Mouse (Mus musculus): Measurements from ENCODE around the gene Tmem260. TPM values are rescaled to one million over a fixed set of nuclear protein-coding genes. Genes with fewer than 3 reads are reported as not detected.

The Tmem260 gene
- polyA plus RNA-seq, 1 experiment from 2014 or later, result 12.5 TPM

- Histone ChIP-seq H3K27ac (ENCODE audit: low read length) (no peak overlapping the region), H3K36me3 (ENCODE audit: control insufficient read depth, insufficient read depth) (peaks cover 3% of the 10 kb centered on the region; the same call in 1 of the 2 replicates), H3K4me2 (ENCODE audit: low read depth, low read length) (no peak overlapping the region), H3K9me3 (replicated peaks; ENCODE audit: control insufficient read depth, low read length) (no peaks in the 10 kb centered on the region), H3K4me1 (ENCODE audit: control insufficient read depth, insufficient read depth, low read length) (no peaks in the 10 kb centered on the region), H3K27me3 (ENCODE audit: control insufficient read depth, insufficient read depth, low read length) (no peaks in the 10 kb centered on the region), H3K4me3 (ENCODE audit: low read length) (no peak overlapping the region), H3K9ac (ENCODE audit: low read length) (no peak overlapping the region)
- 73% methylated on average over 8 of the region's 8 CpGs for WGBS
- ATAC-seq (replicated peaks; ENCODE audit: extremely low read depth, insufficient read depth, low FRiP score), result no peak
Measured at GRCm38 (mm10) chr14:48515538-48515937, 69.6 kb downstream of the Tmem260 start.

GRCm38 (mm10) chr14:48523361-48523760 is 77.4 kb downstream of the Tmem260 start:
- no peaks in the 10 kb centered on the region for H3K9me3 ChIP-seq (replicated peaks; ENCODE audit: control insufficient read depth, low read length)
- no peak overlapping the region for H3K27ac ChIP-seq (ENCODE audit: low read length)
- H3K4me1 ChIP-seq (ENCODE audit: control insufficient read depth, insufficient read depth, low read length), result no peaks in the 10 kb centered on the region
- peaks cover 2% of the 10 kb centered on the region; the same call in 1 of the 2 replicates for H3K27me3 ChIP-seq (ENCODE audit: control insufficient read depth, insufficient read depth, low read length)
- H3K4me3 ChIP-seq (ENCODE audit: low read length), result no peak overlapping the region
- no peak overlapping the region for H3K4me2 ChIP-seq (ENCODE audit: low read depth, low read length)
- 47% methylated on average over 1 of the region's 1 CpGs for WGBS
- H3K36me3 ChIP-seq (ENCODE audit: control insufficient read depth, insufficient read depth), result no peaks in the 10 kb centered on the region
- no peak for ATAC-seq (replicated peaks; ENCODE audit: extremely low read depth, insufficient read depth, low FRiP score)
- no peak overlapping the region for H3K9ac ChIP-seq (ENCODE audit: low read length)

- Histone ChIP-seq H3K27me3 (ENCODE audit: control insufficient read depth, insufficient read depth, low read length) (peaks cover 2% of the 10 kb centered on the region; the same call in 1 of the 2 replicates), H3K9me3 (replicated peaks; ENCODE audit: control insufficient read depth, low read length) (no peaks in the 10 kb centered on the region), H3K4me2 (ENCODE audit: low read depth, low read length) (no peak overlapping the region), H3K36me3 (ENCODE audit: control insufficient read depth, insufficient read depth) (no peaks in the 10 kb centered on the region), H3K4me1 (ENCODE audit: control insufficient read depth, insufficient read depth, low read length) (no peaks in the 10 kb centered on the region), H3K4me3 (ENCODE audit: low read length) (no peak overlapping the region), H3K9ac (ENCODE audit: low read length) (no peak overlapping the region), H3K27ac (ENCODE audit: low read length) (no peak overlapping the region)
- ATAC-seq (replicated peaks; ENCODE audit: extremely low read depth, insufficient read depth, low FRiP score), result no peak
- WGBS, result 47% methylated on average over 9 of the region's 9 CpGs
Measured at GRCm38 (mm10) chr14:48524135-48524534, 78.2 kb downstream of the Tmem260 start.

GRCm38 (mm10) chr14:48525055-48525454 is 79.1 kb downstream of the Tmem260 start:
- 51% methylated on average over 6 of the region's 6 CpGs for WGBS
- Histone ChIP-seq H3K4me1 (ENCODE audit: control insufficient read depth, insufficient read depth, low read length) (no peaks in the 10 kb centered on the region), H3K4me2 (ENCODE audit: low read depth, low read length) (no peak overlapping the region), H3K4me3 (ENCODE audit: low read length) (no peak overlapping the region), H3K27me3 (ENCODE audit: control insufficient read depth, insufficient read depth, low read length) (peaks cover 2% of the 10 kb centered on the region; the same call in 1 of the 2 replicates), H3K9ac (ENCODE audit: low read length) (no peak overlapping the region), H3K27ac (ENCODE audit: low read length) (no peak overlapping the region), H3K9me3 (replicated peaks; ENCODE audit: control insufficient read depth, low read length) (no peaks in the 10 kb centered on the region), H3K36me3 (ENCODE audit: control insufficient read depth, insufficient read depth) (no peaks in the 10 kb centered on the region)
- ATAC-seq (replicated peaks; ENCODE audit: extremely low read depth, insufficient read depth, low FRiP score), result no peak

- Histone ChIP-seq H3K27me3 (ENCODE audit: control insufficient read depth, insufficient read depth, low read length) (no peaks in the 10 kb centered on the region), H3K27ac (ENCODE audit: low read length) (no peak overlapping the region), H3K4me1 (ENCODE audit: control insufficient read depth, insufficient read depth, low read length) (no peaks in the 10 kb centered on the region), H3K9ac (ENCODE audit: low read length) (no peak overlapping the region), H3K36me3 (ENCODE audit: control insufficient read depth, insufficient read depth) (no peaks in the 10 kb centered on the region), H3K4me3 (ENCODE audit: low read length) (no peak overlapping the region), H3K9me3 (replicated peaks; ENCODE audit: control insufficient read depth, low read length) (no peaks in the 10 kb centered on the region), H3K4me2 (ENCODE audit: low read depth, low read length) (no peak overlapping the region)
- ATAC-seq (replicated peaks; ENCODE audit: extremely low read depth, insufficient read depth, low FRiP score), result no peak
- WGBS, result 53% methylated on average over 10 of the region's 10 CpGs
Measured at GRCm38 (mm10) chr14:48530629-48531028, 84.7 kb downstream of the Tmem260 start.

GRCm38 (mm10) chr14:48537795-48538766 is 92.2 kb downstream of the Tmem260 start:
- 59% methylated on average over 14 of the region's 14 CpGs for WGBS
- Histone ChIP-seq H3K27me3 (ENCODE audit: control insufficient read depth, insufficient read depth, low read length) (0 out of 2 replicates have a peak, but pooled peaks cover 3% of the 10 kb centered on the region), H3K4me3 (ENCODE audit: low read length) (no peak overlapping the region), H3K27ac (ENCODE audit: low read length) (no peak overlapping the region), H3K4me2 (ENCODE audit: low read depth, low read length) (no peak overlapping the region), H3K4me1 (ENCODE audit: control insufficient read depth, insufficient read depth, low read length) (no peaks in the 10 kb centered on the region), H3K9ac (ENCODE audit: low read length) (no peak overlapping the region), H3K9me3 (replicated peaks; ENCODE audit: control insufficient read depth, low read length) (no peaks in the 10 kb centered on the region), H3K36me3 (ENCODE audit: control insufficient read depth, insufficient read depth) (no peaks in the 10 kb centered on the region)
- no peak for ATAC-seq (replicated peaks; ENCODE audit: extremely low read depth, insufficient read depth, low FRiP score)

GRCm38 (mm10) chr14:48545166-48545565 is 99.2 kb downstream of the Tmem260 start:
- no peaks in the 10 kb centered on the region for H3K4me1 ChIP-seq (ENCODE audit: control insufficient read depth, insufficient read depth, low read length)
- 0 out of 2 replicates have a peak, but pooled peaks cover under 1% of the 10 kb centered on the region for H3K27me3 ChIP-seq (ENCODE audit: control insufficient read depth, insufficient read depth, low read length)
- WGBS, result 75% methylated on average over 10 of the region's 10 CpGs
- H3K4me2 ChIP-seq (ENCODE audit: low read depth, low read length), result no peak overlapping the region
- no peak overlapping the region for H3K9ac ChIP-seq (ENCODE audit: low read length)
- H3K27ac ChIP-seq (ENCODE audit: low read length), result no peak overlapping the region
- no peaks in the 10 kb centered on the region for H3K9me3 ChIP-seq (replicated peaks; ENCODE audit: control insufficient read depth, low read length)
- no peak for ATAC-seq (replicated peaks; ENCODE audit: extremely low read depth, insufficient read depth, low FRiP score)
- H3K4me3 ChIP-seq (ENCODE audit: low read length), result no peak overlapping the region
- no peaks in the 10 kb centered on the region for H3K36me3 ChIP-seq (ENCODE audit: control insufficient read depth, insufficient read depth)

GRCm38 (mm10) chr14:48546009-48546408 is 100.1 kb downstream of the Tmem260 start:
- Histone ChIP-seq H3K36me3 (ENCODE audit: control insufficient read depth, insufficient read depth) (no peaks in the 10 kb centered on the region), H3K9ac (ENCODE audit: low read length) (no peak overlapping the region), H3K4me1 (ENCODE audit: control insufficient read depth, insufficient read depth, low read length) (no peaks in the 10 kb centered on the region), H3K27me3 (ENCODE audit: control insufficient read depth, insufficient read depth, low read length) (no peaks in the 10 kb centered on the region), H3K4me2 (ENCODE audit: low read depth, low read length) (no peak overlapping the region), H3K4me3 (ENCODE audit: low read length) (no peak overlapping the region), H3K27ac (ENCODE audit: low read length) (no peak overlapping the region), H3K9me3 (replicated peaks; ENCODE audit: control insufficient read depth, low read length) (no peaks in the 10 kb centered on the region)
- 85% methylated on average over 3 of the region's 3 CpGs for WGBS
- ATAC-seq (replicated peaks; ENCODE audit: extremely low read depth, insufficient read depth, low FRiP score), result no peak

- no peak overlapping the region for H3K27ac ChIP-seq (ENCODE audit: low read length)
- H3K9me3 ChIP-seq (replicated peaks; ENCODE audit: control insufficient read depth, low read length), result no peaks in the 10 kb centered on the region
- H3K9ac ChIP-seq (ENCODE audit: low read length), result no peak overlapping the region
- no peak overlapping the region for H3K4me3 ChIP-seq (ENCODE audit: low read length)
- H3K27me3 ChIP-seq (ENCODE audit: control insufficient read depth, insufficient read depth, low read length), result no peaks in the 10 kb centered on the region
- H3K36me3 ChIP-seq (ENCODE audit: control insufficient read depth, insufficient read depth), result no peaks in the 10 kb centered on the region
- H3K4me1 ChIP-seq (ENCODE audit: control insufficient read depth, insufficient read depth, low read length), result no peaks in the 10 kb centered on the region
- no peak overlapping the region for H3K4me2 ChIP-seq (ENCODE audit: low read depth, low read length)
- no peak for ATAC-seq (replicated peaks; ENCODE audit: extremely low read depth, insufficient read depth, low FRiP score)
- WGBS, result 70% methylated on average over 7 of the region's 7 CpGs
Measured at GRCm38 (mm10) chr14:48549703-48550102, 103.8 kb downstream of the Tmem260 start.

Data from heart, embryonic 16.5 days (tissue).